Mouse (Mus musculus) limb, embryonic 10.5 days (tissue): ENCODE measurements around the gene Xpa. TPM values are rescaled to one million over a fixed set of nuclear protein-coding genes. Genes with fewer than 3 reads are reported as not detected.
A peak's percentile ranks its signal among the peaks of the same experiment; 100 is the strongest.
"Not testable (repeated sequence)": the region's sequence is repeated elsewhere in the genome, so short reads cannot be mapped to it uniquely, and the experiment has no call there.

ENCODE experiments used
- DNase-seq: peaks from one replicate; pipeline ENCODE4 v3.0.0-alpha.2; 2017; ENCODE audit warnings: low spot score
- H3K27ac ChIP-seq: fragments of 300-500 bp; sonication (generic); 2 replicates; pipeline ENCODE4 v1.5.1; 2016; ENCODE audit warnings: mild to moderate bottlenecking
- H3K27me3 ChIP-seq: fragments of 300-500 bp; sonication (generic); 2 replicates; pipeline ENCODE4 v1.6.1; 2016; ENCODE audit warnings: low read depth, mild to moderate bottlenecking; ENCODE audit not compliant: poor library complexity, severe bottlenecking
- H3K36me3 ChIP-seq: fragments of 300-500 bp; sonication (generic); 2 replicates; pipeline ENCODE4 v1.6.1; 2016; ENCODE audit warnings: mild to moderate bottlenecking, moderate library complexity
- H3K4me1 ChIP-seq: fragments of 300-500 bp; sonication (generic); 2 replicates; pipeline ENCODE4 v1.6.1; 2016
- H3K4me3 ChIP-seq: fragments of 300-500 bp; sonication (generic); 2 replicates; pipeline ENCODE4 v1.5.1; 2016; ENCODE audit warnings: mild to moderate bottlenecking, moderate library complexity
- H3K9me3 ChIP-seq: fragments of 300-500 bp; sonication (generic); replicated peaks from 2 replicates; pipeline ENCODE4 v1.6.1; 2016; ENCODE audit warnings: mild to moderate bottlenecking
- WGBS: fragments of 180-500 bp; shearing (Covaris S2); methylation state at CpG from one replicate; pipeline ENCODE4 v1.1.7; 2016; 5-methylcytosine and 5-hydroxymethylcytosine counted together
- polyA plus RNA-seq: library from polyadenylated mRNA; unstranded; fragments of >200 nt; fragmentation: Nextera tagmentation; extraction: Ambion mirVana; gene quantifications from 2 replicates; pipeline ENCODE4 v1.2.1, GENCODE M21; 2016

Xpa gene
- 18.4 and 24.1 TPM in 2 replicates for polyA plus RNA-seq

- H3K27ac ChIP-seq, result peak within 1 kb of the TSS; percentile 91
- H3K4me3 ChIP-seq, result peak within 1 kb of the TSS; percentile 87
- no peaks in the 10 kb centered on the region for H3K9me3 ChIP-seq
- DNase-seq, result peak; percentile 96
- H3K4me1 ChIP-seq, result peaks cover 20% of the 10 kb centered on the region
- H3K36me3 ChIP-seq, result peaks cover 5% of the 10 kb centered on the region
- under 1% methylated on average over 70 of the region's 70 CpGs for WGBS
- H3K27me3 ChIP-seq, result peaks cover 7% of the 10 kb centered on the region
These were observed at the start of gene Xpa for GRCm38 (mm10) chr4:46195781-46196487. Gene Xpa (minus strand): TSS chr4:46196311.

- no peak for DNase-seq
- Histone ChIP-seq H3K27me3 (no peaks in the 10 kb centered on the region), H3K27ac (no peak overlapping the region), H3K4me3 (no peak overlapping the region), H3K36me3 (no peaks in the 10 kb centered on the region), H3K4me1 (no peaks in the 10 kb centered on the region), H3K9me3 (no peaks in the 10 kb centered on the region)
- WGBS, result 92% methylated on average over 3 of the region's 3 CpGs
These were observed 39.8 kb upstream of the Xpa start for GRCm38 (mm10) chr4:46235871-46236270.

- H3K9me3 ChIP-seq, result no peaks in the 10 kb centered on the region
- no peak for DNase-seq
- 89% methylated on average over 5 of the region's 5 CpGs for WGBS
- no peak overlapping the region for H3K4me3 ChIP-seq
- H3K36me3 ChIP-seq, result no peaks in the 10 kb centered on the region
- no peaks in the 10 kb centered on the region for H3K27me3 ChIP-seq
- H3K4me1 ChIP-seq, result no peaks in the 10 kb centered on the region
- H3K27ac ChIP-seq, result no peak overlapping the region
These were observed 38.6 kb upstream of the Xpa start for GRCm38 (mm10) chr4:46234739-46235138.

- Histone ChIP-seq H3K27me3 (no peaks in the 10 kb centered on the region), H3K36me3 (no peaks in the 10 kb centered on the region), H3K27ac (no peak overlapping the region), H3K9me3 (no peaks in the 10 kb centered on the region), H3K4me3 (no peak overlapping the region), H3K4me1 (no peaks in the 10 kb centered on the region)
- no peak for DNase-seq
- 80% methylated on average over 19 of the region's 19 CpGs for WGBS
These were observed 30.9 kb upstream of the Xpa start for GRCm38 (mm10) chr4:46226972-46227535.

- Histone ChIP-seq H3K4me1 (no peaks in the 10 kb centered on the region), H3K9me3 (no peaks in the 10 kb centered on the region), H3K36me3 (no peaks in the 10 kb centered on the region), H3K4me3 (no peak overlapping the region), H3K27me3 (no peaks in the 10 kb centered on the region), H3K27ac (no peak overlapping the region)
- 93% methylated on average over 3 of the region's 3 CpGs for WGBS
- no peak for DNase-seq
These were observed 25.0 kb upstream of the Xpa start for GRCm38 (mm10) chr4:46221090-46221489.

GRCm38 (mm10) chr4:46202562-46203126 is 6.5 kb upstream of the Xpa start:
- no peaks in the 10 kb centered on the region for H3K9me3 ChIP-seq
- H3K27ac ChIP-seq, result peak overlapping the region; percentile 58; the same call in 1 of the 2 replicates
- peak overlapping the region; percentile 36 for H3K4me3 ChIP-seq
- H3K27me3 ChIP-seq, result peaks cover 46% of the 10 kb centered on the region
- WGBS, result 11% methylated on average over 23 of the region's 23 CpGs
- peaks cover 8% of the 10 kb centered on the region for H3K4me1 ChIP-seq
- DNase-seq, result no peak
- H3K36me3 ChIP-seq, result no peaks in the 10 kb centered on the region

GRCm38 (mm10) chr4:46201834-46202561 is 5.9 kb upstream of the Xpa start:
- Histone ChIP-seq H3K27me3 (peaks cover 46% of the 10 kb centered on the region), H3K36me3 (no peaks in the 10 kb centered on the region), H3K9me3 (no peaks in the 10 kb centered on the region), H3K4me1 (peaks cover 8% of the 10 kb centered on the region), H3K4me3 (peak overlapping the region; percentile 36), H3K27ac (no peak overlapping the region)
- 12% methylated on average over 7 of the region's 7 CpGs for WGBS
- peak; percentile 79 for DNase-seq

- H3K27me3 ChIP-seq, result peaks cover 26% of the 10 kb centered on the region
- no peak for DNase-seq
- no peaks in the 10 kb centered on the region for H3K36me3 ChIP-seq
- no peaks in the 10 kb centered on the region for H3K9me3 ChIP-seq
- no peak overlapping the region for H3K27ac ChIP-seq
- H3K4me3 ChIP-seq, result no peak overlapping the region
- 76% methylated on average over 5 of the region's 5 CpGs for WGBS
- H3K4me1 ChIP-seq, result peaks cover 27% of the 10 kb centered on the region
These were observed 2.0 kb upstream of the Xpa start for GRCm38 (mm10) chr4:46198064-46198463.

- H3K36me3 ChIP-seq, result no peaks in the 10 kb centered on the region
- H3K9me3 ChIP-seq, result no peaks in the 10 kb centered on the region
- peak overlapping the region; percentile 91 for H3K27ac ChIP-seq
- H3K27me3 ChIP-seq, result peaks cover 12% of the 10 kb centered on the region
- WGBS, result 50% methylated on average over 6 of the region's 6 CpGs
- H3K4me3 ChIP-seq, result peak overlapping the region; percentile 87
- peaks cover 20% of the 10 kb centered on the region for H3K4me1 ChIP-seq
- DNase-seq, result no peak
These were observed 402 bp upstream of the Xpa start for GRCm38 (mm10) chr4:46196513-46196912.

GRCm38 (mm10) chr4:46192011-46192410 is 4.1 kb downstream of the Xpa start:
- H3K27ac ChIP-seq, H3K27me3 ChIP-seq, H3K9me3 ChIP-seq, H3K4me3 ChIP-seq, DNase-seq: not testable (repeated sequence)
- Histone ChIP-seq H3K4me1 (peaks cover 20% of the 10 kb centered on the region), H3K36me3 (peaks cover 40% of the 10 kb centered on the region)

- no peak for DNase-seq
- H3K27me3 ChIP-seq, result no peaks in the 10 kb centered on the region
- no peaks in the 10 kb centered on the region for H3K9me3 ChIP-seq
- 84% methylated on average over 3 of the region's 3 CpGs for WGBS
- H3K4me3 ChIP-seq, result no peak overlapping the region
- no peak overlapping the region for H3K27ac ChIP-seq
- peaks cover 85% of the 10 kb centered on the region for H3K36me3 ChIP-seq
- H3K4me1 ChIP-seq, result peaks cover 9% of the 10 kb centered on the region
These were observed 9.6 kb downstream of the Xpa start for GRCm38 (mm10) chr4:46186466-46186865.

GRCm38 (mm10) chr4:46185890-46186289 is 10.2 kb downstream of the Xpa start:
- DNase-seq, result no peak
- 83% methylated on average over 9 of the region's 9 CpGs for WGBS
- Histone ChIP-seq H3K4me3 (no peak overlapping the region), H3K36me3 (peaks cover 79% of the 10 kb centered on the region), H3K27me3 (no peaks in the 10 kb centered on the region), H3K9me3 (no peaks in the 10 kb centered on the region), H3K4me1 (peaks cover 14% of the 10 kb centered on the region), H3K27ac (no peak overlapping the region)

GRCm38 (mm10) chr4:46185423-46185822 is 10.7 kb downstream of the Xpa start:
- no peaks in the 10 kb centered on the region for H3K27me3 ChIP-seq
- WGBS, result 75% methylated on average over 8 of the region's 8 CpGs
- no peak overlapping the region for H3K4me3 ChIP-seq
- no peak overlapping the region for H3K27ac ChIP-seq
- H3K9me3 ChIP-seq, result no peaks in the 10 kb centered on the region
- DNase-seq, result no peak
- peaks cover 17% of the 10 kb centered on the region for H3K4me1 ChIP-seq
- peaks cover 77% of the 10 kb centered on the region for H3K36me3 ChIP-seq
